Mouse (Mus musculus): ENCODE results near the gene Ttc14. TPM values are rescaled to one million over a fixed set of nuclear protein-coding genes. Genes with fewer than 3 reads are reported as not detected.

Ttc14 gene
- polyA plus RNA-seq, 1 experiment from 2014 or later, result 31.5 TPM

DNA sequence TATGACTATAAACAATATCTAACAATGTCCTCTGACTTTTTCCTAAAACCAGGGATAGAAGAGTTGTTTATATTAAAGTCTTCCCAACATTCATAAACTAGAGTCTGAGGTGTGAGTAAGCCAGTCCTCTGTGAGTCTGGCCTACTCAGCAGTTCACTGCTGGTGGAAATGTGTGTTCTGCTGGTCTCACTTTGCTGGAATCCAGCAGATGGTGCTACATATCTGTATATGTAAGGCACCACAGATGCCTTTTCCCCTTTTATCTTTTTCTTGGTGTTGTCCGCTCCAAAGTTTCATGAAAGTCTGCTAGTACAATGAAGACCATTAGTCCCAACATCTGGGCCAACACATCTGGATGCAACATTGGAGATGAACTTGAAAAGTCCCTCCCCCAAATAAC, 53.4 kb downstream of the Ttc14 start:
- Histone ChIP-seq H3K4me2 (no peak overlapping the region), H3K27me3 (no peaks in the 10 kb centered on the region), H3K27ac (no peak overlapping the region), H3K4me3 (replicated peaks) (no peak overlapping the region), H3K9ac (no peak overlapping the region), H3K4me1 (replicated peaks) (no peaks in the 10 kb centered on the region), H3K9me3 (replicated peaks) (no peaks in the 10 kb centered on the region), H3K36me3 (no peaks in the 10 kb centered on the region)
- DNase-seq, result no peak
- no peak for ATAC-seq (ENCODE audit: low read depth)
- WGBS (ENCODE audit: insufficient replicate concordance), result 63% methylated on average over 1 of the region's 1 CpGs

DNA sequence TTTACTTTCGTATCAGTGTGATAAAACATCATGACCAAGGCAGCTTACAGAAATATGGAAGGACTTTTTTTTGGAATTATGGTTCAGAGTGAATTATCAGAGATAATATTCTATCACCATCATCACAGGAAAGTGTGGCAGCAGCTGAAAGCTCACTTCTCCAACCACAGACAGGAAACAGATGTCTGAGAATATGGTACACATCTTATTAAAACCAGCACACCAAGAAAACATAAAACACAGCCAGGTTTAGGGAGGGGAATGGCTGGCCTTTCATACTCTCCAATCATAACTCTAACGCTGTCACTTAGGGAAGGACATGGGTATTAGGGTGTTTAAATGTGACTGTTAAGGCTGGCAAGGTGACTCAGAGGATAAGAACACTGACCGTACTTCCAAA, 59.3 kb downstream of the Ttc14 start:
- 52% methylated on average over 3 of the region's 3 CpGs for WGBS (ENCODE audit: insufficient replicate concordance)

GRCm38 (mm10) chr3:33864000-33864540, 64.4 kb downstream of the Ttc14 start:
- ATAC-seq (ENCODE audit: low read depth), result no peak
- no peaks in the 10 kb centered on the region for H3K4me1 ChIP-seq (replicated peaks)
- H3K4me2 ChIP-seq, result no peak overlapping the region

More for the DNA sequence above, 59.3 kb downstream of the Ttc14 start:
- Histone ChIP-seq H3K4me2 (no peak overlapping the region), H3K4me1 (replicated peaks) (no peaks in the 10 kb centered on the region), H3K4me3 (replicated peaks) (no peak overlapping the region), H3K27me3 (no peaks in the 10 kb centered on the region), H3K9me3 (replicated peaks) (no peaks in the 10 kb centered on the region), H3K9ac (no peak overlapping the region), H3K36me3 (no peaks in the 10 kb centered on the region), H3K27ac (no peak overlapping the region)
- DNase-seq (no peak), ATAC-seq (ENCODE audit: low read depth) (no peak)

More at GRCm38 (mm10) chr3:33864000-33864540, 64.4 kb downstream of the Ttc14 start:
- no peak overlapping the region for H3K9ac ChIP-seq
- no peaks in the 10 kb centered on the region for H3K9me3 ChIP-seq (replicated peaks)
- no peaks in the 10 kb centered on the region for H3K36me3 ChIP-seq
- no peak overlapping the region for H3K27ac ChIP-seq
- no peak for DNase-seq
- H3K27me3 ChIP-seq, result no peaks in the 10 kb centered on the region
- H3K4me3 ChIP-seq (replicated peaks), result no peak overlapping the region

Other genes starting within 250 kb of the Ttc14 start
- 0.09 and 0.24 TPM in 2 replicates for gene Ccdc39, start 44.5 kb downstream of the Ttc14 start, polyA plus RNA-seq (2015; fragmentation: Nextera tagmentation; extraction: Ambion mirVana)
- 31.9 and 40.2 TPM in 2 replicates for gene Fxr1, start 220.1 kb downstream of the Ttc14 start, polyA plus RNA-seq (2015; fragmentation: Nextera tagmentation; extraction: Ambion mirVana)

All from liver, embryonic 13.5 days (tissue).